Mouse (Mus musculus) thymus, postnatal 36 days (tissue): ENCODE measurements around the gene S100a2.

ENCODE experiments used
- DNase-seq, 2 experiments: peaks; one replicate each; pipeline ENCODE4 v3.0.0; 2022; ENCODE audit warnings: mixed read lengths in 2 of 2

S100a2 gene

DNA sequence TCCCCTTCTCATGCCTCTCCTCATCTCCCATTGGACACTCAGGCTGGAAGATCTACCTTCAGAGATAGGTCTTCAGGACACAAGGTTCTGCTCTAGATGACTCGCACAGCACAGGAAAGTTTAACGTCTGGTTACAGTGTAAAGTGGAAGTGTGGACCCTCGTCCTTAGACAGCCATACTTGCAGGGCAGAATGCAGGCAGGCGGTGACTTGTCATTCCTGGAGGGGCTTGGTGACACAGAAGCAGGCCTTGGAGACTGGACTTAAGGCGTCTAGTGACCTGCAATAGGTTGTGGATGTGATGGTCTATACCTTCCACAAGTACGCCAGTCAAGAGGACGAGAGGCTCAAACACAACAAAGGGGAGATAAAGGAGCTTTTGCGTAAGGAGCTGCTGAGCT is at the start of gene S100a2:
Gene S100a2 (plus strand): TSS at position 301 of the 400 bp plus-strand sequence.
- no peak for DNase-seq

DNA sequence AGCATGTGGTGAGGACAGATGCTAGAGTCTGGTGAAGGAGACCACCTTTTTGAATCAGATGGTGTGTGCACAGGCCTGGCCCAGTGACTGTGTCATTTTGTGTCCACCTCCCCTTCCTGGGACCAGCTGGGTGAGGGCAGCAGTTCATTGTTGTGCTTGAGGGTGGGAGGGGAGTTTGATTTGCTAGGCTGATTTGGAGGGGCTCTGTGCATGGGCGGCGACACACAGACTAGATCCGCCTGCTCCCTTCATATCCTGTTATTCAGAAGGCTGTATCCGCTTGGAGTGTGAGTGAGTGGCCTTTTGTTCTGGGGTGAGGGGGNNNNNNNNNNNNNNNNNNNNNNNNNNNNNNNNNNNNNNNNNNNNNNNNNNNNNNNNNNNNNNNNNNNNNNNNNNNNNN is 49.1 kb upstream of the S100a2 start:
- no peak for DNase-seq

GRCm38 (mm10) chr3:90549676-90550420 is 40.2 kb upstream of the S100a2 start:
- no peak for DNase-seq

GRCm38 (mm10) chr3:90550421-90550790 is 39.6 kb upstream of the S100a2 start:
- DNase-seq = no peak

DNA sequence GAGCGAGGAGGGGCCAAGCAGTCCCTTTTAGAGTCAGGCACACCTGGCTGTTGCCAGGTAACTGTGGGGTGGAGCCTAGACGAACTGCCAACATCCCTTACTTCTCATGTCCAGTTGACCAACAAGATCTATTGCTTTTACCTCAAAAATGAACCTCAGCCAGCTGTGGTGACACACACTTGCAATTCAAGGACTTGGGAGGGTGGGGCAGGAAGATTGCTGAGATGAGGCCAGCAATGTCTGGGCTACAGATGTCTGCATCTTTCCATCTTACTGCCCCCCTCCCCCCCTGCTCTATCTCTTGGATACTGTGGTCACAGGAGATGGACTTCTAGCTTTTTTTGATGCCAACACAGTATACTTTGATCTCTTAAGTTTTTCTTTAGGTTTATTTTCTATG is 37.8 kb upstream of the S100a2 start:
- no peak for DNase-seq

- no peak for DNase-seq
Observed at GRCm38 (mm10) chr3:90555954-90556353, 34.1 kb upstream of the S100a2 start.

DNA sequence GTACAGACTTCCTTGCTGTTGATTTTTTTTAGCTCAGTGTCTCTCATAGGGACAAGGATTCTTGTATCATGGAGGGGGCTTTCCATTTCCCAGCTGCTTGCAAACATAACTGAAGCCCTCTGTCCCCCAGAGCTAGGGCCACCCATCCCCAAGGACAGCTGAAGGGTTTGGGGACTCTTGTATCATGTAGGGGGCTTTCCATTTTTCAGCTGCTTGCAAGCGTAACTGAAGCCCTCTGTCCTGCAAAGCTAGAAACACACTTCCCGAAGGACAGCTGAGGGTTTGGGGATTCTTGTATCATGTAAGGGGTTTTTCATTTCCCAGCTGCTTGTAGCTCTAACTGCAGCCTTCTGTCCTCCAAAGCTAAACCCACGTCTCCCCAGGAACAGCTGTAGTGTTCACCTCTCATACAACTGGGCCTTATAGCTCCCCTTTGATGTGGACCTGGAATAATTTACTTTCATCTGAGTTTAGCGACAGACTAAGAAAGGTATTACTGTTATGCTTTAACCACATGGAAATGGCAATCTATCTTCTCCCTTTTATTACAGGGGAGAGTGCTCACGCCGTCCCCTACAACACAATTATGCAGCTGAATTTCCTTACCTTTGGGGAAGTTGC is 29.9 kb upstream of the S100a2 start, which contains the start of gene S100a3:
Gene S100a3 (plus strand): TSS at position 571 of the 621 bp plus-strand sequence.
- DNase-seq = no peak

DNA sequence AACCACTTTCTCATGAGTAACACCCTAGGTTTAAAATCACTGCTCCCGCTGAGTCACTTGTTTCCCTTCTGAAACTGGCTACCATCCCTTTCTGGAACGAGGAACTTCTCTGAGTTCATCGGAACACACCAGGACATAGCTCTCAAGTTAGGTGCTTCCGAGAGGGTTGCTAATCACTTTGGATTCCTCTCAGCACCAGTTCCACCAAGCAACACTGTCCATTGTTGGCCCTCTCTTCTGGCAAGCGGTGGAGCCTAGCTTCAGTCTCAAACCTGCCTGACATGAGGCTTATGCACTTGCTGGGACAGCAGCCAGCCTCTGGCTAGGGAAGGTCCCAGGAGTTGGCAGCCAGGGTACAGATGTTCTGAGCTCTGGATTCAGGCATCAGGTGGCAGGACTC is 15.4 kb upstream of the S100a2 start:
- DNase-seq = no peak

- DNase-seq = no peak
Observed at GRCm38 (mm10) chr3:90575320-90575719, 14.7 kb upstream of the S100a2 start.

- DNase-seq = no peak
Observed at GRCm38 (mm10) chr3:90576351-90577001, 13.6 kb upstream of the S100a2 start.

GRCm38 (mm10) chr3:90579433-90579832 is 10.6 kb upstream of the S100a2 start:
- DNase-seq = no peak

- DNase-seq = no peak
Observed at GRCm38 (mm10) chr3:90581141-90581540, 8.9 kb upstream of the S100a2 start.

- DNase-seq = peak; percentile 20 to 26
Observed at GRCm38 (mm10) chr3:90582156-90582555, 7.9 kb upstream of the S100a2 start.

DNA sequence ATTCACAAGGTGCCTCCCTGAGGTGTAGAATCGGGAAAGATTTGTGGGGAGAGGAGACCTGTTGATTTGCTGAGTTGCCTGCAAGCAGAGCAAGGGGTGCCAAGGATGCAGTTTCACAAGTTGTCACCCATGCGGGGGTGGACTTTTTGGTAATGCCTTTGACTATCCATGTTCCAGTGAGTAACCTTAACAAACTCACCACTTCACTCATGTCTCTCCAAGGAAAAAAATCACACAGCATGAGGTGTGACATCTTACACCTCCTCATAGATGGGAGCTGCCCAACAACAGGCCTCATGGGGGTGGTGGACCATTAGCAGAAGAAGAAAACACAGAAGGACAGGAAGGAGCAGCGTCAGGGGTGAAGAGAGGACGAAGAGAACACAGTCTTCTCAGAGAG is 7.5 kb upstream of the S100a2 start:
- DNase-seq = no peak

- no peak for DNase-seq
Observed at GRCm38 (mm10) chr3:90583893-90584292, 6.2 kb upstream of the S100a2 start.

GRCm38 (mm10) chr3:90585595-90585994 is 4.5 kb upstream of the S100a2 start:
- DNase-seq = peak; percentile 49 to 53

DNA sequence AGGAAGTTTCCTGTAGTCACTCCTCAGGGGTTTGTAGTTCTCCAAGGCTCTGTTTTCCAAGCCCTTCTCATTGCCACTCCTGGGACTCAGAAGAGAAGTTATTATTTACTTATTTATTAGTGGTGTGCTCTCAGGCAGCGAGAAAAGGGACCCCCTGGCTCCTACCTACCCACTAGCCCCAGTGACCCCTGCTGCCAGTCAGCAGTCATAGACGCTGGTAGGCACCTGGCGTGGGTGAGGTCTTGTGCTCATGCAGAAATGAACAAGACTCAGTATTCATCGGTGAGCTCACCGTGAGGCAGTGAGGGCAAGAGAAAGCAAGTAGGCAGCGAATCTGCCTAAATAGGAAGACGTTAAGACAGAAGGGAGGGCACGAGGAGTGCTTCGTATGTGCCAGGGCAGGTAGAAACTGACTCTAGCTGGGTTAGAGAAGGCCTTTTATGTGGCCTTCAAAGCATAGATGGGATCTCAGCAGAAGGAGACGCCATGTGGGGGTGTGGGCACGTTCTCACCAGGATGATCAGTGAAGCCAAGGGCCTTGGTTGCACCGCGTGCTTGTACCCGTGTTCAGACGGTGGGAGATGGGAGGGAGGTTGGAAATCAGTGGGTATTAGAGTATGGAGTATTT is 3.9 kb upstream of the S100a2 start:
- DNase-seq = peak; percentile 49 to 52

DNA sequence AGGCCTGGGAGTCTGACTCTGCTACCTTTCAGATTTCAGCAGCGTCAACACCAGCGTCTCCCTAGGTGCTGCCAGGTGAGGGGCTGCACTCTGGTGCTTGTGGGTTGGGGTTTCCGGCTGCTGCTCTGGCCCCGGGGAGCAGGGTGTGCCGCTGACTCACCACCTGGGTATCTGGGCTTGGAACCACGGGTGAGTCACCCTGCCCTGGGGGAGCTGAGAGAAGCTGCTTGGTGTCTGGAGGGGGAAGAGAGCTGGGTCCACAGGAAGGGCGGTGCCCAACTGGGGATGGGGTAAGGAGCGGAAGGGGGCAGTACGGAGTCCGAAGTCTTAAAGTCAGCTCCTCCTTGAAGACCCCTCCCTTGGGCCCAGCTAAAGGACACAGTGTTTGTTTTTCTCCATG is 3.1 kb upstream of the S100a2 start:
- DNase-seq = peak; percentile 83 to 91

- DNase-seq = no peak
Observed at GRCm38 (mm10) chr3:90587361-90588101, 2.5 kb upstream of the S100a2 start.

DNA sequence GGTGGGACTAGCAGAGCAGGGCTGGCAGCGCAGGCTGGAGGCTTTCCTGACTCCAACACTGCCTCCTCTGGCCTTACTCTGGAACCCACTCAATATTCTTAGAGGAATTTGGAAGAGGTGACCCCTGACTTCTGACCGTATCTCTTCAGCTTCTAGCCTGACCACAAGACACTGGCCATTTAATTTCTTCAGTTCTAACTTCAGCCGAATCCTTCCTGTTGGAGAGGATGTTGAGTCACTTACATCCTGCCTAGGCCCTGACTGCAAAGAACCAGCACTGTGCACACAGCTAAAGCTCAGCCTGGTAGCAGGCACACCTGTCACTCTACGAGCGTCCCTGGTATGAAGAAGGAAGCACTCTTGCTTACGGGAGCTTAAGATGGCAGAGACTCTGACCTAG is 657 bp upstream of the S100a2 start:
- peak; percentile 38 to 64 for DNase-seq

GRCm38 (mm10) chr3:90594466-90594865 is 4.4 kb downstream of the S100a2 start:
- DNase-seq = no peak

DNA sequence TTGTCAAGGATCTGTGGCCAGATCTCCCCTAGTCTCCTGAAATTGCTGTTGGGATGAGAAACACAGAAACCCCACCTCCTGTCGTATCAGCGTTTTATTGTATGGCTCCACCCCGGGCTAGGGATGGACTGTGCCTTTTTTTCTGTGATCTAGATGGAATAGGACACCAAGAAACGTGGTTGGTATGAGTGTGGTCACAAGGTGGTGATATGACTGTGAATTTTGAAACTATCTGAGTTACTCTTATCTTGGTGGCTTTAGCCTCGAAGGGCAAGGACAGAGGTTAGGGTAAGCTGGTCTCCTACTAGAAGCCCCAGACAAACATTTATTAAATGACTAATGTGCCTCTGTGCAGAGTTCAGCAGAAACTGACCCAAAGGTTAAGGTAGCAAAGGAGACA is 5.5 kb downstream of the S100a2 start:
- no peak for DNase-seq

GRCm38 (mm10) chr3:90596810-90597209 is 6.8 kb downstream of the S100a2 start:
- DNase-seq = no peak
